Mouse (Mus musculus): ENCODE results near the gene Fgf11. TPM values are rescaled to one million over a fixed set of nuclear protein-coding genes. Genes with fewer than 3 reads are reported as not detected.

The Fgf11 gene
- polyA plus RNA-seq, 1 experiment from 2014 or later: 0.97 TPM

- Histone ChIP-seq H3K4me1 (ENCODE audit: control insufficient read depth, insufficient read depth, low read length) (no peaks in the 10 kb centered on the region), H3K9ac (replicated peaks; ENCODE audit: low read length) (no peak overlapping the region), H3K4me3 (ENCODE audit: low read depth, low read length) (no peak overlapping the region), H3K27me3 (ENCODE audit: control insufficient read depth, insufficient read depth, low read length) (0 out of 2 replicates have a peak, but pooled peaks cover 3% of the 10 kb centered on the region), H3K9me3 (replicated peaks; ENCODE audit: control insufficient read depth, low read length) (no peaks in the 10 kb centered on the region; the same call in 1 of the 2 replicates), H3K4me2 (ENCODE audit: low read depth, low read length) (no peak overlapping the region), H3K27ac (replicated peaks; ENCODE audit: low read depth, low read length) (no peak overlapping the region), H3K36me3 (replicated peaks; ENCODE audit: control insufficient read depth, insufficient read depth, low read depth, low read length) (no peaks in the 10 kb centered on the region)
- ATAC-seq (replicated peaks; ENCODE audit: insufficient number of reproducible peaks, low FRiP score, low TSS enrichment, low read depth) (no peak), DNase-seq (ENCODE audit: low spot score) (no peak)
Observed at GRCm38 (mm10) chr11:69810280-69810679, 8.6 kb upstream of the Fgf11 start.

- Histone ChIP-seq H3K27me3 (ENCODE audit: control insufficient read depth, insufficient read depth, low read length) (peaks cover 24% of the 10 kb centered on the region), H3K27ac (replicated peaks; ENCODE audit: low read depth, low read length) (no peak overlapping the region), H3K4me1 (ENCODE audit: control insufficient read depth, insufficient read depth, low read length) (peaks cover 10% of the 10 kb centered on the region), H3K9ac (replicated peaks; ENCODE audit: low read length) (no peak overlapping the region), H3K4me3 (ENCODE audit: low read depth, low read length) (no peak overlapping the region), H3K36me3 (replicated peaks; ENCODE audit: control insufficient read depth, insufficient read depth, low read depth, low read length) (no peaks in the 10 kb centered on the region), H3K4me2 (ENCODE audit: low read depth, low read length) (no peak overlapping the region), H3K9me3 (replicated peaks; ENCODE audit: control insufficient read depth, low read length) (no peaks in the 10 kb centered on the region; the same call in 1 of the 2 replicates)
- DNase-seq (ENCODE audit: low spot score): no peak
- ATAC-seq (replicated peaks; ENCODE audit: insufficient number of reproducible peaks, low FRiP score, low TSS enrichment, low read depth): no peak
- WGBS: 76% methylated on average over 2 of the region's 2 CpGs
Observed at GRCm38 (mm10) chr11:69807641-69808040, 6.0 kb upstream of the Fgf11 start.

- 77% methylated on average over 4 of the region's 4 CpGs for WGBS
Observed at GRCm38 (mm10) chr11:69806378-69806777, 4.7 kb upstream of the Fgf11 start.

GRCm38 (mm10) chr11:69804972-69805909, 3.6 kb upstream of the Fgf11 start, which contains the start of gene Tmem102:
Tmem102 (minus strand) TSS chr11:69805624.
- Histone ChIP-seq H3K4me2 (ENCODE audit: low read depth, low read length) (peak within 1 kb of the TSS; percentile 94), H3K27me3 (ENCODE audit: control insufficient read depth, insufficient read depth, low read length) (peaks cover 38% of the 10 kb centered on the region), H3K9me3 (replicated peaks; ENCODE audit: control insufficient read depth, low read length) (no peaks in the 10 kb centered on the region; the same call in 1 of the 2 replicates), H3K27ac (replicated peaks; ENCODE audit: low read depth, low read length) (no peak within 1 kb of the TSS), H3K36me3 (replicated peaks; ENCODE audit: control insufficient read depth, insufficient read depth, low read depth, low read length) (no peaks in the 10 kb centered on the region), H3K4me3 (ENCODE audit: low read depth, low read length) (no peak within 1 kb of the TSS), H3K4me1 (ENCODE audit: control insufficient read depth, insufficient read depth, low read length) (peaks cover 15% of the 10 kb centered on the region), H3K9ac (replicated peaks; ENCODE audit: low read length) (no peak within 1 kb of the TSS)
- whole genome bisulfite sequencing: 5% methylated on average over 29 of the region's 29 CpGs
- DNase-seq (ENCODE audit: low spot score) (no peak), ATAC-seq (replicated peaks; ENCODE audit: insufficient number of reproducible peaks, low FRiP score, low TSS enrichment, low read depth) (no peak)

More at GRCm38 (mm10) chr11:69806378-69806777, 4.7 kb upstream of the Fgf11 start:
- H3K27me3 ChIP-seq (ENCODE audit: control insufficient read depth, insufficient read depth, low read length): peaks cover 36% of the 10 kb centered on the region
- H3K4me1 ChIP-seq (ENCODE audit: control insufficient read depth, insufficient read depth, low read length): peaks cover 15% of the 10 kb centered on the region
- no peak for DNase-seq (ENCODE audit: low spot score)
- H3K36me3 ChIP-seq (replicated peaks; ENCODE audit: control insufficient read depth, insufficient read depth, low read depth, low read length): no peaks in the 10 kb centered on the region
- no peaks in the 10 kb centered on the region; the same call in 1 of the 2 replicates for H3K9me3 ChIP-seq (replicated peaks; ENCODE audit: control insufficient read depth, low read length)
- H3K27ac ChIP-seq (replicated peaks; ENCODE audit: low read depth, low read length): no peak overlapping the region
- no peak for ATAC-seq (replicated peaks; ENCODE audit: insufficient number of reproducible peaks, low FRiP score, low TSS enrichment, low read depth)
- no peak overlapping the region for H3K4me2 ChIP-seq (ENCODE audit: low read depth, low read length)
- no peak overlapping the region for H3K4me3 ChIP-seq (ENCODE audit: low read depth, low read length)
- H3K9ac ChIP-seq (replicated peaks; ENCODE audit: low read length): no peak overlapping the region

GRCm38 (mm10) chr11:69804652-69804940, 2.9 kb upstream of the Fgf11 start:
- DNase-seq (ENCODE audit: low spot score) (no peak), ATAC-seq (replicated peaks; ENCODE audit: insufficient number of reproducible peaks, low FRiP score, low TSS enrichment, low read depth) (no peak)
- Histone ChIP-seq H3K9me3 (replicated peaks; ENCODE audit: control insufficient read depth, low read length) (no peaks in the 10 kb centered on the region; the same call in 1 of the 2 replicates), H3K36me3 (replicated peaks; ENCODE audit: control insufficient read depth, insufficient read depth, low read depth, low read length) (no peaks in the 10 kb centered on the region), H3K9ac (replicated peaks; ENCODE audit: low read length) (no peak overlapping the region), H3K27me3 (ENCODE audit: control insufficient read depth, insufficient read depth, low read length) (peaks cover 38% of the 10 kb centered on the region), H3K4me3 (ENCODE audit: low read depth, low read length) (no peak overlapping the region), H3K4me2 (ENCODE audit: low read depth, low read length) (peak overlapping the region; percentile 94; the same call in 1 of the 2 replicates), H3K4me1 (ENCODE audit: control insufficient read depth, insufficient read depth, low read length) (peaks cover 19% of the 10 kb centered on the region), H3K27ac (replicated peaks; ENCODE audit: low read depth, low read length) (no peak overlapping the region)
- 6% methylated on average over 12 of the region's 12 CpGs for WGBS

- no peaks in the 10 kb centered on the region; the same call in 1 of the 2 replicates for H3K9me3 ChIP-seq (replicated peaks; ENCODE audit: control insufficient read depth, low read length)
- H3K9ac ChIP-seq (replicated peaks; ENCODE audit: low read length): peak overlapping the region; percentile 22
- WGBS: 1% methylated on average over 60 of the region's 60 CpGs
- peak overlapping the region; percentile 34 for H3K4me3 ChIP-seq (ENCODE audit: low read depth, low read length)
- H3K36me3 ChIP-seq (replicated peaks; ENCODE audit: control insufficient read depth, insufficient read depth, low read depth, low read length): no peaks in the 10 kb centered on the region
- H3K27ac ChIP-seq (replicated peaks; ENCODE audit: low read depth, low read length): no peak overlapping the region
- ATAC-seq (replicated peaks; ENCODE audit: insufficient number of reproducible peaks, low FRiP score, low TSS enrichment, low read depth): peak; percentile 19; the same call in 1 of the 2 replicates
- peak; percentile 83 for DNase-seq (ENCODE audit: low spot score)
- H3K27me3 ChIP-seq (ENCODE audit: control insufficient read depth, insufficient read depth, low read length): peaks cover 43% of the 10 kb centered on the region
- peak overlapping the region; percentile 94 for H3K4me2 ChIP-seq (ENCODE audit: low read depth, low read length)
- H3K4me1 ChIP-seq (ENCODE audit: control insufficient read depth, insufficient read depth, low read length): peaks cover 22% of the 10 kb centered on the region
Observed at GRCm38 (mm10) chr11:69803786-69804651, 2.4 kb upstream of the Fgf11 start.

- peaks cover 22% of the 10 kb centered on the region for H3K4me1 ChIP-seq (ENCODE audit: control insufficient read depth, insufficient read depth, low read length)
- 1% methylated on average over 12 of the region's 12 CpGs for WGBS
- peak overlapping the region; percentile 22 for H3K9ac ChIP-seq (replicated peaks; ENCODE audit: low read length)
- H3K27ac ChIP-seq (replicated peaks; ENCODE audit: low read depth, low read length): no peak overlapping the region
- peak overlapping the region; percentile 34 for H3K4me3 ChIP-seq (ENCODE audit: low read depth, low read length)
- peaks cover 43% of the 10 kb centered on the region for H3K27me3 ChIP-seq (ENCODE audit: control insufficient read depth, insufficient read depth, low read length)
- ATAC-seq (replicated peaks; ENCODE audit: insufficient number of reproducible peaks, low FRiP score, low TSS enrichment, low read depth) (no peak), DNase-seq (ENCODE audit: low spot score) (no peak)
- peak overlapping the region; percentile 94 for H3K4me2 ChIP-seq (ENCODE audit: low read depth, low read length)
- no peaks in the 10 kb centered on the region for H3K36me3 ChIP-seq (replicated peaks; ENCODE audit: control insufficient read depth, insufficient read depth, low read depth, low read length)
- no peaks in the 10 kb centered on the region; the same call in 1 of the 2 replicates for H3K9me3 ChIP-seq (replicated peaks; ENCODE audit: control insufficient read depth, low read length)
Observed at GRCm38 (mm10) chr11:69803328-69803727, 1.7 kb upstream of the Fgf11 start.

All from embryonic facial prominence, embryonic 11.5 days (tissue).